Mouse (Mus musculus): ENCODE data around the gene Sez6l. TPM values are rescaled to one million over a fixed set of nuclear protein-coding genes. Genes with fewer than 3 reads are reported as not detected.

The Sez6l gene
- polyA plus RNA-seq, 1 experiment: 105 TPM

DNA sequence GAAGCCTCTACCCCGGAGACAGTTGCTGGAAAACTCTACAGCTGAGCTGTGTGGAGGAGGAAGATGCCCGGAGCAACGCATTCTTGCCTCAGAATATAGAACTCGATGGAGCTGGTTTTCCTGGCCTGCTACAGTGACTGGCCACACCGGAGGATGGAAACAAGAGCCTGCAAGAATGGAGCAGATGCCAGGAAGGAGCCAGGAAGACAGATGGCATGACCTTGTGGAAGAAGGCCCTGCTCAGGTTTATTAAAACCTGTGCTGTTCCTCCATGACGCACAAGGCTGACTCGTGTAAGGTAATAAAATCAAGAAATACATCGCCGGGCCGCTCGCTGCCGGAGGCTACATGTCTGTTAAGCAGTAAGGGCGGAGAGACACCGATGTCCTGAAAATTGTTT, 28.4 kb upstream of the Sez6l start:
- H3K27ac ChIP-seq (ENCODE audit: insufficient read depth, low read length): no peak overlapping the region
- 0 out of 2 replicates have a peak, but pooled peaks cover 2% of the 10 kb centered on the region for H3K4me1 ChIP-seq (ENCODE audit: control insufficient read depth, insufficient read depth, low read length)
- TF ChIP-seq POLR2A (IDR thresholded peaks at IDR 0.05; ENCODE audit: extremely low read depth, insufficient read depth, low read length) (no peak), CTCF (IDR thresholded peaks at IDR 0.05; ENCODE audit: extremely low read depth, insufficient read depth, low read length) (no peak)
- no peak overlapping the region for H3K4me3 ChIP-seq (ENCODE audit: insufficient read depth, low read length)

DNA sequence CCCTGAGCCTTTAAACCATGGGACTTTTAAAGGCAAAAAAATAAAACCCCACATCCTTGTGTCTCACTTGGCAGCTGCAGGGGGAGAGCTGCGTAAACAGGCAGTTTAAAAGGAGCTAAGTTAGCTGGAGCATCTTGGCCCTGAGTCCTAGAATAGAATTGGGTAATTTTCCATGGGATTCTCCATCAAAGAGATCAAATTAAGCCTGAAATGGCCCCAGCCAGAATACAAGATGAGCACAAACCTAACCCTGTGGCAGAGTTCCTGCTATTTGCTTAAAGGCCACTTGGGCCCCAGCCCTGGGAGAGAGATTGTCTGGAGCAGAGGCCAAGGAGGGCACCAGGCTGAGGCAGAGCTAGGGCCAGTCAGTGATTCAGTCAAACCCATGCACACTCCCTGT, 27.3 kb upstream of the Sez6l start:
- Histone ChIP-seq H3K4me3 (ENCODE audit: insufficient read depth, low read length) (no peak overlapping the region), H3K4me1 (ENCODE audit: control insufficient read depth, insufficient read depth, low read length) (peaks cover 4% of the 10 kb centered on the region), H3K27ac (ENCODE audit: insufficient read depth, low read length) (no peak overlapping the region)
- TF ChIP-seq POLR2A (IDR thresholded peaks at IDR 0.05; ENCODE audit: extremely low read depth, insufficient read depth, low read length): no peak

DNA sequence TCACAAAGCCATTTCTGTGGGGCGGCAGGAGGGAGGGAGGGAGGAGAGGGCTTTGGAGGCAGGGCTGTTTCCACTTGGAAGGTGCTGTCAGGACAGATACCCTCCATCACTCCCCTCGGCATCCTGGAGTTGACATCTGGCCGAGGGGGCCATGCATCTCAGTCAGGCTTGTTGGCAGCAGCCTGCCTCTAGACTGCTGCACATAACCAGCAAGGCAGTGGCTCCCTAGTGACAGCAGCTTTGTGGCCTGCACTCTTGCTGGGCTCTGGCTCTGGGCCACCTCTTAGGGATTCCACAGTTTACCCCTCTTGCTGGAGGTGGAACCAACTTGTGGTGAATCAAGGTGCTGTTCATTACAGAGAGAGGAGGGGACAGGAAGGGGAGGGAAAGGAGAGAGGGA, 26.6 kb upstream of the Sez6l start:
- Histone ChIP-seq H3K4me1 (ENCODE audit: control insufficient read depth, insufficient read depth, low read length) (peaks cover 4% of the 10 kb centered on the region), H3K27ac (ENCODE audit: insufficient read depth, low read length) (no peak overlapping the region), H3K4me3 (ENCODE audit: insufficient read depth, low read length) (no peak overlapping the region)
- TF ChIP-seq CTCF (IDR thresholded peaks at IDR 0.05; ENCODE audit: extremely low read depth, insufficient read depth, low read length) (no peak), POLR2A (IDR thresholded peaks at IDR 0.05; ENCODE audit: extremely low read depth, insufficient read depth, low read length) (no peak)

DNA sequence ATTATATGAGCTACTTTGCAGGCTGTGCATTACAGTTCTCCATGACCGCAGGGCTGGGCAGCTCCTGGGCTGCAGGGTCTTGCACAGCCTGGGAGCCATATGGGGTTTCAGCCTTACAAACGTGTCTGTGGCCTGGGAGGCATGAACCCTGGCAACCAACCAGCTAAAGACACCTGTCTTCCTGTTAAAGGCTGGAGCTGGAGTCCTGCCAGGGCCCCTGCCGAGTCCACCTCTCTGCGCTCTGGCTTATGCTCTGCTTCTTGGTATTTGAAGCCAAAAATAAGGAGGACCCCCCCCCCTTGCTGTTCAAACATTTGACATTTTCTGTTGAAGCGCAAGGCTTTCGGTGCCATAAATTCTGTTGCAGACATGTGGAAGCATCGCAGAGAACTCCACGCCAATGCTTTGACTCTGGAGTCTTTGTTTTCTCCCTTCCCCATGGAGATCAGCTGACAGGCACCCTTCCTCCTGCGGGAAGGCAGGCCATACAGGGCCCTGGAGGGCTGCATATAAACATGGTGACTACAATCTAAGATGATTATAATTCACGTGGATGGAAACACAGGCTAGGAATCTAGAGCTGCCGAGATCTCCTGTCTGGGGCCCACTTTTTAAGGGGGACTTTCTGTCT, 23.4 kb upstream of the Sez6l start:
- TF ChIP-seq POLR2A (IDR thresholded peaks at IDR 0.05; ENCODE audit: extremely low read depth, insufficient read depth, low read length) (no peak), CTCF (IDR thresholded peaks at IDR 0.05; ENCODE audit: extremely low read depth, insufficient read depth, low read length) (no peak)
- Histone ChIP-seq H3K4me3 (ENCODE audit: insufficient read depth, low read length) (no peak overlapping the region), H3K4me1 (ENCODE audit: control insufficient read depth, insufficient read depth, low read length) (peaks cover 6% of the 10 kb centered on the region), H3K27ac (ENCODE audit: insufficient read depth, low read length) (no peak overlapping the region)

DNA sequence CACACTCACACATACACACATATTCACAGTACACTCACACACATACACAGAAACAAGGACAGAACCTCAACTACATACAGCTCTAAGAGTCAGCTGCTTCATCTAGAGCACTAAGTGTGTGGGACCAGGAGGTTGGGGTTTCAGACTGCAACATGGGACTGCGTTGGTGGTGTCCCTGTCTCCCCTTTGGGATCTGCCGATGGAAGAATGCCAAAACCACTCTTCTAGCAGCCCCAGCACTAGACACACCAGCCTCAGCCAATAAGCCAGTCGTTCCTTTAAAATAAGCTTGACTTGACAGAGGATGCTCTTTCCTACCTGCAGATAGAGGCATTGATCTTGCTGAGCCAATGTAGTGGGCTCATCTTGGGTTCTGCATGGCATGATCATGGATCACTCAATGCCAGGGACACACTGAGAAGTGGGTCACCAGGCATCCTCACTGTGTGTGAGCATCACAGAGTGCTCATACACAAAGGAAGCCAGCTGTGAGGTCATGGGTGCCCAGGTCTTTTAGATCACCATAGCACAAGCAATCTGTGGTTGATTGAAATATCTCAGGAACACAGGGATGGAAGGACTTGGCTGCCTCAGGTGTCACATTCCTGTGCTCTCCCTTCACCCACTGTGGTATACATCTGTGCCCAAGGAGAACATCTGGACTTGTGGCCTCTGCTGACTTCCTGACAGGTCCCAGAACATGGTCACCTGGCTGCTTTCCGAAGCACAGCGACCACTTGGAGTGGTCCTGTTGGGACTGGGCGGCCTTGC, 22.7 kb upstream of the Sez6l start:
- H3K4me3 ChIP-seq (ENCODE audit: insufficient read depth, low read length): no peak overlapping the region
- H3K27ac ChIP-seq (ENCODE audit: insufficient read depth, low read length): no peak overlapping the region
- TF ChIP-seq CTCF (IDR thresholded peaks at IDR 0.05; ENCODE audit: extremely low read depth, insufficient read depth, low read length): no peak
- no peak for TF ChIP-seq POLR2A (IDR thresholded peaks at IDR 0.05; ENCODE audit: extremely low read depth, insufficient read depth, low read length)
- peaks cover 6% of the 10 kb centered on the region for H3K4me1 ChIP-seq (ENCODE audit: control insufficient read depth, insufficient read depth, low read length)

DNA sequence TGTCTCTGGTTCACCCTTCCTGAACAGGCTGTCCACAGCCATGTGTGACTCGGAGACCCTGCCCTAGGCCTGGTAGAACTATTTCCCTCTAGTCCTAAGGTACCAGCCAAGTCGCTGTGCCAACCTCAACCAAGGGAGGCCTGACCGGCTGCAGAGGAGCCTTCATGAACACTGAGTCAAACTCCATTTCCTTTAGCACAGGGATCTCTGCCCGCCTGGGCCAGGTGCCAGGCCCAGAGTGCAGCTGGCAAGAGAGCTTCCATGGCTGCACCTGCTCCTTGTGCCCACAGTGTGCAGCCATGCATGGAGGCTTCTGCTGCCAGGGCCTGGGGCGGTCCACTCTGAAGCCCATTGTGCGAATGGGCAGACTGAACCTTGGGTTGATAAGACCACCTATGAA, 20.9 kb upstream of the Sez6l start:
- H3K4me1 ChIP-seq (ENCODE audit: control insufficient read depth, insufficient read depth, low read length): peaks cover 4% of the 10 kb centered on the region
- H3K27ac ChIP-seq (ENCODE audit: insufficient read depth, low read length): no peak overlapping the region
- H3K4me3 ChIP-seq (ENCODE audit: insufficient read depth, low read length): no peak overlapping the region
- TF ChIP-seq POLR2A (IDR thresholded peaks at IDR 0.05; ENCODE audit: extremely low read depth, insufficient read depth, low read length): no peak
- no peak for TF ChIP-seq CTCF (IDR thresholded peaks at IDR 0.05; ENCODE audit: extremely low read depth, insufficient read depth, low read length)

DNA sequence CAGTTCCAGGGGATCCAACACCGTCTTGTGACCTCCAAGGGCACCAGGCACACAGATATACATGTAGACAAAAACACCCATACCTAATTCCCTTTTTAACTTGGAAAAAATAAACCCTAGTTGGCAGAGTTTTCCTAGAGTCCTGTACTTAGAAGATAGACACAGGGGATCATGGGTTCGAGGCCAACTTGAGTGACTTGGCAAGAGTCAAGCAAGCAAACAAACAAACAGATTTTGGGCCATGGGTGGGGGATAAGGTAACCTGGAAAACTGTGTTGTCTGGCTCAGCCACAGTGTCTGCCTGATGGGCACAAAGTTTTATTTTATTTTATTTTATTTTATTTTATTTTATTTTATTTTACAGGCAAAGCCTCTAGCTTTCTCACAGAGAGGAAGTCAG, 20.3 kb upstream of the Sez6l start:
- Histone ChIP-seq H3K27ac (ENCODE audit: insufficient read depth, low read length) (no peak overlapping the region), H3K4me3 (ENCODE audit: insufficient read depth, low read length) (no peak overlapping the region), H3K4me1 (ENCODE audit: control insufficient read depth, insufficient read depth, low read length) (peaks cover 4% of the 10 kb centered on the region)
- TF ChIP-seq CTCF (IDR thresholded peaks at IDR 0.05; ENCODE audit: extremely low read depth, insufficient read depth, low read length): no peak
- TF ChIP-seq POLR2A (IDR thresholded peaks at IDR 0.05; ENCODE audit: extremely low read depth, insufficient read depth, low read length): no peak

DNA sequence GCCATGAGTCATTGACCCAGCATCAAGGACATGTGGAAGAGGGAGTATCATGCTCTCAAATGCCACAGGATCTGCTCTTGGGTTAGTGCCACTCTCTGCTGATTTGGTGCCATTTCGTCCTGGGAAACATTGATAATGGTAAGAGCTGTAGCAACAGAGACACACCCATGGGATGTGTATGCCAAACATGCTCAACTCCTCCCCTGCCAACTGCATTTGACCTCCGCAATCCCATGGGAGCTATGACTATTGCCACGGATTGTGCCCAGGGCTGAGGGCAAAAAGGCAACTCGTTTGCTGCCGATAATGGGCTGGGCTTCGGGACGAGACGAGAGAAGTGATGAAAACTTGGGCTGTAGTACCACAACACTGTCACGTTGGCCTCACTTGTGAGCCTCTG, 19.7 kb upstream of the Sez6l start:
- H3K27ac ChIP-seq (ENCODE audit: insufficient read depth, low read length): no peak overlapping the region
- H3K4me1 ChIP-seq (ENCODE audit: control insufficient read depth, insufficient read depth, low read length): peaks cover 4% of the 10 kb centered on the region
- TF ChIP-seq POLR2A (IDR thresholded peaks at IDR 0.05; ENCODE audit: extremely low read depth, insufficient read depth, low read length) (no peak), CTCF (IDR thresholded peaks at IDR 0.05; ENCODE audit: extremely low read depth, insufficient read depth, low read length) (no peak)
- H3K4me3 ChIP-seq (ENCODE audit: insufficient read depth, low read length): no peak overlapping the region

DNA sequence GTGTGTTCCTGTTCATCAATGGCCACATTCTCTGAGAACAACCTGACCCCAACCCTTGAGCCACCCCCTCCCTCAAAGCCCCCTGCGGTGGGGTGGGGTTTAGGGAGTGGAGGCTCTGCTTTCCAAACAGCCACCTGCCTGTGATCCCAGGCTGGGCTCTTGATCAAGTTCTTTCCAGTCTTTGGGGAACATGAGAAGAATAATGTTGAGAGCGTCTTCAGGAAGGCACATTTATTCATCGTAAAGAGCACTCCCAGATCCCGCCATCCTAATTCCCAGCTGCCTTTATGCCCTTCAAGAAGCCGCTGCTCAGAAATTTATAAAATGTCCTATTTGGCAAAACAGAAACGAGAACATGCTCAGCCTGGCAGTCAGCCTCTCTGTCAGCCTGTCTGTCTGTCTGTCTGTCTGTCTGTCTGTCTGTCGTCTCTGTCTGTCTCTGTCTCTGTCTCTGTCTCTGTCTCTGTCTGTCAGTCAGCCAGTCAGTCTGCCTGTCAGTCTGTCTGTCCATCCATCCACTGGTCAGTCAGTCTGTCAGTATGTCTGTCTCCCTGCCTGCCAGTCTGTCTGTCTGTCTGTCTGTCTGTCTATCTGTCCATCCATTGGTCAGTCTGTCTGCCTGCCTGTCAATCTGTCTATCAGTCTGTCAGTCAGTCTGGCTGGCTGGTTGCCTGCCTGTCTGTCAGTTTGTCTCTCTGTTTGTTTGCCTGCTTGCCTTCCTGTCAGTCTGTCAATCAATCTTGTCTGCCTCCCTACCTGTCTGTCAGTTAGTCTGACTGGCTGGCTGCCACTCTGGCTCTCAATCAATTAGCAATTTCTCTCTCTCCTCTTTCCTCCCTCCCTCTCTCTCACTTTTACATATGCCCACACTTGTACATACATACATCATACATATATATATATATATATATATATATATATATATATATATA, 19.0 kb upstream of the Sez6l start:
- TF ChIP-seq CTCF (IDR thresholded peaks at IDR 0.05; ENCODE audit: extremely low read depth, insufficient read depth, low read length): no peak
- no peak for TF ChIP-seq POLR2A (IDR thresholded peaks at IDR 0.05; ENCODE audit: extremely low read depth, insufficient read depth, low read length)
- H3K4me1 ChIP-seq (ENCODE audit: control insufficient read depth, insufficient read depth, low read length): peaks cover 4% of the 10 kb centered on the region
- no peak overlapping the region for H3K27ac ChIP-seq (ENCODE audit: insufficient read depth, low read length)
- no peak overlapping the region for H3K4me3 ChIP-seq (ENCODE audit: insufficient read depth, low read length)
